Mouse (Mus musculus): ENCODE data around the gene Smad3.

Smad3 gene

GRCm38 (mm10) chr9:63720715-63721114, 37.1 kb downstream of the Smad3 start:
- no peak for DNase-seq (ENCODE audit: low spot score)

DNA sequence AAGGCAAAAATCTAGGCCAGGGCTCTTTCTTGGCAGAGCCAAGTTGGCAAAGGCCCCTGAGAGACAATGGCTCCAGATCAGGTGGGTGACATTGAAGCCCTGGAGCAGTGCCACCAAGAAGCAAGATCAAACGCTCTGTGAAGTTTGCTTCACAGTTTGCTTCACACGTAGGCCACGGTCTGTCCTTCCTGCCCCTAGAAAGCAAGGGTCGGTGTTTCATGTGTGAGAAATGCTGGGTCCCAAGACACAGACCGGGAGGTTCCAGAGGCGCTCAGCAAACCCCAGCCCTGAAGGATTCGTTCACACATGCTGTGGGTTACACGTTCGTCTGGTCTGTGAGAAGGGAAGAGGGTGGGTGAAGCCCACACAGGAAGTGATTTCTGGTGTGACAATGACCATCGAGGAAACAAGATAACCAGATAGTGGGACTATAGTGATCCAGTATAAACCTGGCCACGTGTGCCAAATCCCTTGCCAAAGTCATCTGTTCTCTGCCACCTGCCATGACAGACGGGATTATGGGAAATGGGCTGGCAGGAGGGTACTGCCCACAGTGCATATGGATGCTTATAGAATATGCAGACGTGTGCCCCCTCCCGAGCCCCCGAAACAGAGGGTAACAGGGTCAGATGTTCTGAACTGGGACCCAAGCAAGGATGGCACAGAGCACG, 37.9 kb downstream of the Smad3 start:
- DNase-seq (ENCODE audit: low spot score), result no peak

DNA sequence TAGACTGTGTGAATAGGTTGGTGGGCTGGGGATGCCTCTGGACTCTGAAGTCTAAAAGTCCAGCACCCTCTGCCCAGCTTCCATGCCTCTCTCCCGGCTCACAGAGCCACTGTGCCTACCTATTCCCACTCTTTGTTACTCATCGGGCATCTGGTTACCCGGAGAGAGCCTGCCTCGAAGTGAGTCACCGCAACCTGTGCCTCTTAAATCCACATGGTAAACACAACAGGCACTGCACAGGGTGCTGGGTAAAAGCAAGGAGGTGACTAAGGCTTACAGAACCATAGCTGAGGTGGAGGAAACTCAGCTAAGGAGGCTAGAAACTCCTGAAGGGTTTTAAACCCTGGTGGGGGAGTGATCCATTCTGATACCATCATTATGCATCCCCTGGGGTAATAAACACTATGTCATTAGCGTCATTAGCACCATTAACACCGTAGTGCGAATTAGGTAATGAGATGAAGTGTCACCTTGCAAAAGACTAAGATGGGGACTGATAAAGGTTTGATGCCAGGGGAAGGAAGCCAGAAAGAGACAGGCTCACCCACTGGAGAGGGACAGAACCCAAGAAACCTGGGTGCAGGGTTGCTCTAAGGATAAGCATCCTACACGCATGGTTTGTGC, 38.9 kb downstream of the Smad3 start:
- DNase-seq (ENCODE audit: low spot score), result no peak

GRCm38 (mm10) chr9:63718170-63718569, 39.6 kb downstream of the Smad3 start:
- no peak for DNase-seq (ENCODE audit: low spot score)

DNA sequence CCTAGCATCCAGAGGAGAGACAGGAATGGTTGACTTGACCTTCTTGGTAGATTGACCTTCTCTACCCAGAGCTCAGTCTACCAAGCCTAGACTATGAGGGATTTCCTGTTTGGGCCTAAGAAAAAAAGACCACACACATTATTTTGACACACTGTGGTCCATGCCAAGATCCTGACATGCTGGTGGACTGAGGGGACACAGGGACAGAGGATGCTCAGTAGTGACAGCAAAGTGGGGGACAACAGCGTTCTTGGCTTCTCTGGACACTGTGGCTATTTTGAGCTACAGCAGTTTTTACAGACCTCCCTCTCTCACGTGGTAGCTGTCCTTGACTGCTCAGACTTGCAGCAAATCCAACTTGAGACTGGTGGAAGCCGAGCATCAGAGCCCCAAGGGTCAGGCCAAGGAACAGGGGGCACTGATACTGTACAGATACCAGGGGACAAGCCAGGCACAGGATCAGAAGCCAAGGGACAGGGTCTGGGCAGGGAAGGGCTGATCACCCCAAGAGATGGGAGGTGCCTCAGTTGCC, 40.3 kb downstream of the Smad3 start:
- no peak for DNase-seq (ENCODE audit: low spot score)

DNA sequence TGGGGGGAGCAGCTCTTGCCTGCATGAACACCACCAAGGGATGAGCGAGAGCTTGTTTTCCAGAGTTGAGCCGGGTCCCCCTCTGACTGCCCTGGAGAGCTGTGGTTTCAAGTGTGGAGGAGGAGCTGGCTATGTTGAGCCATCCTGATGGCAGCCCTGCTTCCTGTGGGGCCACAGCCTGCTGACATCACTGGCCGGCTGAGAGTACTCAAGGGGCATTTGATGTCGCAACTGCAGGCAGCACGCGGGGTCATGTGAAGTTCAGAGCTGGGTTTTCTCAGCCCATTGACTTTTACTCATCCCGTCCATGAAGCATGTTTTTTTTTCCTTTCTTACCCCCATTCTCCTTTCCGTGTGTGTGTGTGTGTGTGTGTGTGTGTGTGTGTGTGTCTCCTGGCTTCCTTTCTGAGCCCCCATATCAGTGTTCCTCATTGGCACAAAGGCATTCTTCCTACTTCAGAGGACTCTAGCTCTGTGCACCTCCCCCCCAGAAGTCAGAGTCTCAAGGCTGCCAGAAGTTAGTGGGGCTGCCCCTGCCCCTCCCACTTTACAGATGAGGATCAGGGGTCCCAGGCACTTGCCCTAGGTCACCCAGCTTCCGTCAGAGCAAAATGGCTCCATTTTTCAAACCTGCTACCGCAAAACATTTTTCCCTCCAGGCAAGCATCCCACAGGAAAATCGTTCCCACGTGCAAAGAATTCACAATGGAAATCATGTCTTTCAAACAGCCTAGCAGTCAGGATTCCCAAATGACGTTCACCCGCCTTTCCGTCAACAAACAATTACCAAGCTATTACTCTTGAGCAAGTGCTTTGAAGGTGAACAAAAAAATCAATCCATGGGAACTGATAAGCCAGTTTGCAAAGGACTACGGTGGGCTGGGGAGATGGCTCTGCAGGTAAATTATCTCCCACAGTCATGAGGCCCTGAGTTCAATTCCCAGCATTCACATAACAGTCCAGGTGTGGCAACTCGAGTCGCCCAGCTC, 41.4 kb downstream of the Smad3 start:
- no peak for DNase-seq (ENCODE audit: low spot score)

DNA sequence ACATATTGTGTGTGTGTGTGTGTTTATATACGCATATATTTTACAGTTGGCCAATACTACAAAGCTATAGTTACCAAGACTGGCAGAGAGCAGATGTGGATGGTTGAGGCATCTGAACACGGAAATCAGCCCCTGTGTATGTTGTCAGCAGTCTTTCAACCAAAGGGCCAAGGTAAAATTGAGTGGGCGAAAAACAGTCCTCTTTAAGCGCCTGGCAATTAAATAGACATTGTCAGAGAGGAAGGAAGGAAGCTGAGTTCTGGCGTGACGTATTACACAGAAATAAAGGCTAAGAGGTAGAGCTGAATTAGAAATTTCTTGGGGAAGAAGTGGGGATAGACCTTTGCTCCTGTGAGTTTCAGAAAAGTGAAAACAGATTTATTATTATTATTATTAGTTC, 43.2 kb downstream of the Smad3 start:
- no peak for DNase-seq (ENCODE audit: low spot score)

DNA sequence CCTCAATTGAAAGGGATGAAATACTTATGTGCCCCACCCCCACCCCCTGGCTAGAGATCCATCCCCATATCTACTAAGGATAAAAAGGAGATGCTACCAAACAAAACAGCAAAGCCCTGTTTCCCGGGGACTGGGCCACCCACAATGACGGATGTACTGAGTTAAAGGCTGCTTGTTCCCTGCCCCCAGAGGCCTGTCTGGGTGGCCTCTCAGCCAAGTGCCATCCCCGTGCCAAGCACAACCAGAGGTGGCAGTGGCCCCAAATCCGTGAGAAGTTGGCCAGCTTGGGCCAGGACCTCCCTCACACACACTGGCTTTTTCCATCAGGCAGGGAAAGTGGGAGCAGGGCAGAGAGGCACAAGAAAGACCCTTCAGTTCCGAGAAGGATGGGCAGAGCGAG, 45.0 kb downstream of the Smad3 start:
- no peak for DNase-seq (ENCODE audit: low spot score)

GRCm38 (mm10) chr9:63711580-63712230, 46.1 kb downstream of the Smad3 start:
- no peak for DNase-seq (ENCODE audit: low spot score)

- DNase-seq (ENCODE audit: low spot score), result no peak
Measured at GRCm38 (mm10) chr9:63709857-63710256, 47.9 kb downstream of the Smad3 start.

GRCm38 (mm10) chr9:63709266-63709665, 48.5 kb downstream of the Smad3 start:
- DNase-seq (ENCODE audit: low spot score), result no peak

DNA sequence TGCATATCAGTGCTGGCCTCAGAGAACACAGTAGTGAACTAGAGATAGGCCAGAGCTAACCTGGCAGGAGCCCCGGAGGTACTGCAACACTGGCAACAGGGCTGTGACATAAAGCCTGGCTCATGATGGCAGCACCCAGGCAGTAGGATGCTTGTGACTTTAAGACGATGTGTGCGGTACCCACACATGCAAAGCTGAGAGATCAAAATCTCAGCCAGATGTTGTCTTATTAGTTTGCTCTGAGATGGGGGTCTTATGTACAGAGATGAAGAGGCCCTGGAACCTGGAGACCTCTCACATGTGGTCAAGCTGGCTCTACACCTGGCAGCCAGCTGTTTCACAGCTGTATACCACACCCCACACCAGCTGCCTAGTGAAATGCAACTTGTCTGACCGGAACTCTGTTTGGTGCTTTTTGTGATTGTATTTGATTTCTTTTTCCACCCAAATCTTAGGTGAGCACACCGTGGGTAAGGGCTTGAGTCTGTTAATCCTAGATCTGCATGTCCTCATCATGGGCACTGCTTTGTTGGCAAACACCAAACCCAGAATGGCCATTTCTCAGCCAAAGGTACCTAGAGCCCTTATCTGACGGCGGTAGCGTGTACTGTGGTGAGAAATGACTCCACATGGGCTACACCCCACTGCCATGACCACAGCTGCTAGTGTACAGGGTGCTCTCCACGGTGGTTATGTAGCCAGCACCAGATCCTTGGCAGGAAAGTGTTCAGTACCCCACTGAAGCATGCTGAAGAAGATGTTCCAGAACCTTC, 49.8 kb downstream of the Smad3 start:
- DNase-seq (ENCODE audit: low spot score), result no peak

- DNase-seq (ENCODE audit: low spot score), result no peak
Measured at GRCm38 (mm10) chr9:63706152-63706733, 51.6 kb downstream of the Smad3 start.

DNA sequence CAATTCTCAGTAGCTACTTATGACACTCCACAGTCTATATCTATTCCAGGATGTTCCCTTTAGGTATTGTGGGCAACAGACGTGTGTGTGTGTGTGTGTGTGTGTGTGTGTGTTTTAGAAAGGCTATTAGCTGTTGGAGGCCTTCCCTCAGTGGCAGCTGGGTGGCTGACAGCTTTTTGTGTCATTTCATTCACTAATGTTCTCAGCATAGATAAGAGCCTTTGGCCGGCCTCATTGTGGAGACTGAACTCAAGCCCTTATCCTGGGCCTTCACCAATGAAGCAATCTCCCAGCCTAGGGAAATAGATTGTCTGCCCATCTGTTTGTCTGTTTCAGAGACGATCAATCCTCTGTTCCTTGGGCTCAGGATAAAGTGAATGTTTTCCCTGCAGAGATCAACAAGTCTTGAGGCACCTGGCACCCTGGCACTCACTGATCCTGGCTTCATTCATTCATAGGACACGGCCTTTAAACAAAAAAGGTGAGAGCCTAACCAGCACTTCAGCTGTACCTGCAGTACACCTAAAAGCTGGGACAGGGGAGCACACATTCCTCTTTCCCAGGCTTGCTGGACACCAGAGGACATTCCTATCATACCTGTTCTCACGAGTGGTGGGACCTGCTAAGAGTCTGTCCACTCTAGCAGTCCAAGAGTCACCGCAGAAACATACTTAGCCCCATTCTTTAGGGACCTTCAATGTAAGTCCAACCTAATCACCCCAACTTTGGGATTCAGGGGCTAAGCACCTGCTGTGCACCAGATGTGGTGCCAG, 52.6 kb downstream of the Smad3 start:
- DNase-seq (ENCODE audit: low spot score), result no peak

DNA sequence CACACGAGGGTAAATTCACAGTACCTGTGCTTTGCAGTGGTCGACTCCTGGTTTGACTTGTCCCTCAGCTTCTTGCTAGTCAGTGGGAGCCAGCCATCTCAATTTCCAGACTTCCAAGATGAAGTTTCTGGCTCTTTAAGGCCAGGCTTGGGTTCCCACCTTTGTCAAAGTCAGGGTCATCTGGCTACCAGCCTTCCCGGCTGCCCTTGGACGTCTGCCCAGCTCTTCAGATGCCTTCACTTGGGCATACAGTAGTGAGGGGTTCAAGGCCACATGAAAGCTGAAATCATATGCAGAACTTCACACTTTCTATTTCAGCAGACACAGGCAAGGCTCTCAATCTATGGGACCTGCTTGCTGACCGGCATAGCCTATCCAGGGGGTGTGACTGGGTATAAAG, 53.7 kb downstream of the Smad3 start:
- no peak for DNase-seq (ENCODE audit: low spot score)

DNA sequence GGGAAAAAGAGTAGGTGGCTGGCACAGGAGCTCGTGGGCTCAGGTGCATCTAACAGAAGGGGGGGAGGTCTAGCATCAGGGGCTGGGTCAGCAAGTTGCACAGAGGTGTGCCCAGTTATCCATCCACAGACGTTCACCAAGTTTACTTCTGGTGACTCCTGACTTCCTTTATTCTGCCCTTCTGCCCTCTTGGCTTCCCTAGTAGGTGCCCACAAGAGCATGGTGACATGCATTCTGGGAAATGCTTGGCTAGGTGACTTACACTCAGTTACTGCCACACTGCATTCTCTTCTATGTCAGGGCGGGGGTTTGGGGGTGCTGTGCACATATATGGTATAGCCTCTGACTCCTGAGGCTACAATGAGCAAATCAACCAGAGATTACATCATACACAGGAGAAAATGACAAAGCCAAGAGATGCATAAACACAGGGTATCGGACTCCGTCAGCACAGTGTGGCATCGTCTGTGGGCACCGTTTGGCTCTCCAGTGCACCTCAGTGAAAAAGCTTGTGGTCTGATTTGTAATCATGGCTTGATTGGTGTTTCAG, 54.5 kb downstream of the Smad3 start:
- DNase-seq (ENCODE audit: low spot score), result no peak

GRCm38 (mm10) chr9:63702502-63703013, 55.2 kb downstream of the Smad3 start:
- DNase-seq (ENCODE audit: low spot score), result no peak

DNA sequence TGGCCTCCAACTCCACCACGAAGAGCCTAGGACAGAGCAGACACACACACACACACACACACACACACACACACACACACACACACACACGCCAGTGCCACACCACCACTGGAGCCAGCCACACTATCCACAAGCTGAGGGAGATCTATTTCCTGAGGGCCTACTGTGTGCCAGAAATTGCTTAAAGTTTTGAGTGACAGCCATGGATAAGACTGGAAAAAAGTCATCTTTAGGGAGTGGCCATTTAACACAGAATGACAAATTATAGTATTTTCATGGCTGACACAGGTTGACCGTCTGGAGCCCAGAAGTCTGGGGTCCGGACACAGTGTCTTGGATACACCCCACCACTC, 55.9 kb downstream of the Smad3 start:
- no peak for DNase-seq (ENCODE audit: low spot score)

DNA sequence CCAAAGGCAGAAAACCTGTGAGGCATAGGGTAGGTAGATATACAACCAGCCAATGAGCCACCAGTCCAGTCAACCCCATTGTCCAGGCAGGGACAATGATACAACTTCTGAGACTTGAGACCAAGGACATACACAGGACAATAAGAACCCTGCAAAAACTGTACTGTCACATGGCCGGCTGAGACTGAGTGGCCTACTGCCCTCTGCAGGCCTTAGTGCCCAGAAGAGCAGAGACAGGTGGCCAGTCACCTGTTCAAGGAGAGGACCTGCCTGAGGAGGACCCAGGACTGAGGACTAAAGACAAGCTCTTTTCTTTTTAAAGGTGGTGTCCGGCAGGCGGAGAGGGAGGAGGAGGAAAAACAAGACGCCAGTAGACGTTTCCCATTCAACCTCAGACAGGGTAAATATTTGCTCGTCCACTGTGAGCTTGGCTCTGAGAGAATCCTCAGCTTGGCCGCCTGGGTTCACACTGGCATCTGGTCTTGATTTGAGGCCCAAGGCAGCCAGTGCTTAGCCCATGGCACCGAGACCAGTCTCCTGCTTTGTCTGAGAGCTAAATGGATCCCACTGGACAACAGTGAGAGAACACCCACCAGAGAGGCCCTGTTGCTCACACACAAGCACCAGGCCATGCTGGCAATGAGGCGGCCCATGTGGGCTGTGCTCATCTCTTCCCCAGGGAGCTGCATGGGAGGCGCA, 56.4 kb downstream of the Smad3 start:
- no peak for DNase-seq (ENCODE audit: low spot score)

All from layer of hippocampus, adult 9-10 months (tissue).